Mouse (Mus musculus): ENCODE data around the gene Ppp3ca. TPM values are rescaled to one million over a fixed set of nuclear protein-coding genes. Genes with fewer than 3 reads are reported as not detected.

The Ppp3ca gene
- polyA plus RNA-seq, 1 experiment = 25.3 TPM

- 63% methylated on average over 2 of the region's 2 CpGs for WGBS
Measured at GRCm38 (mm10) chr3:136822431-136822830, 152.5 kb downstream of the Ppp3ca start.

GRCm38 (mm10) chr3:136828451-136828850, 158.5 kb downstream of the Ppp3ca start:
- 65% methylated on average over 2 of the region's 2 CpGs for WGBS
- H3K27ac ChIP-seq (ENCODE audit: insufficient read depth, low read depth, low read length) = no peak overlapping the region
- H3K4me3 ChIP-seq (ENCODE audit: low read depth, low read length) = no peak overlapping the region
- TF ChIP-seq POLR2A (IDR thresholded peaks at IDR 0.05; ENCODE audit: low read depth, low read length) = no peak
- no peak for TF ChIP-seq CTCF (IDR thresholded peaks at IDR 0.05; ENCODE audit: extremely low read depth, insufficient read length, insufficient replicate concordance, low read depth, low read length)
- no peaks in the 10 kb centered on the region for H3K27me3 ChIP-seq (ENCODE audit: control insufficient read depth, insufficient read depth, low read length)
- peaks cover 3% of the 10 kb centered on the region; the same call in 1 of the 2 replicates for H3K36me3 ChIP-seq (ENCODE audit: control insufficient read depth, insufficient read depth, low read length)
- H3K4me1 ChIP-seq (ENCODE audit: control insufficient read depth, insufficient read depth, insufficient read length, low read length) = no peaks in the 10 kb centered on the region

More at GRCm38 (mm10) chr3:136822431-136822830, 152.5 kb downstream of the Ppp3ca start:
- no peaks in the 10 kb centered on the region for H3K4me1 ChIP-seq (ENCODE audit: control insufficient read depth, insufficient read depth, insufficient read length, low read length)
- peaks cover 3% of the 10 kb centered on the region; the same call in 1 of the 2 replicates for H3K36me3 ChIP-seq (ENCODE audit: control insufficient read depth, insufficient read depth, low read length)
- TF ChIP-seq CTCF (IDR thresholded peaks at IDR 0.05; ENCODE audit: extremely low read depth, insufficient read length, insufficient replicate concordance, low read depth, low read length) (no peak), POLR2A (IDR thresholded peaks at IDR 0.05; ENCODE audit: low read depth, low read length) (no peak)
- no peaks in the 10 kb centered on the region for H3K27me3 ChIP-seq (ENCODE audit: control insufficient read depth, insufficient read depth, low read length)
- no peak overlapping the region for H3K27ac ChIP-seq (ENCODE audit: insufficient read depth, low read depth, low read length)
- H3K4me3 ChIP-seq (ENCODE audit: low read depth, low read length) = no peak overlapping the region

- TF ChIP-seq POLR2A (IDR thresholded peaks at IDR 0.05; ENCODE audit: low read depth, low read length) = no peak
- TF ChIP-seq CTCF (IDR thresholded peaks at IDR 0.05; ENCODE audit: extremely low read depth, insufficient read length, insufficient replicate concordance, low read depth, low read length) = no peak
- Histone ChIP-seq H3K4me3 (ENCODE audit: low read depth, low read length) (no peak overlapping the region), H3K27ac (ENCODE audit: insufficient read depth, low read depth, low read length) (no peak overlapping the region), H3K4me1 (ENCODE audit: control insufficient read depth, insufficient read depth, insufficient read length, low read length) (no peaks in the 10 kb centered on the region), H3K27me3 (ENCODE audit: control insufficient read depth, insufficient read depth, low read length) (no peaks in the 10 kb centered on the region), H3K36me3 (ENCODE audit: control insufficient read depth, insufficient read depth, low read length) (no peaks in the 10 kb centered on the region; the same call in 1 of the 2 replicates)
- 97% methylated on average over 5 of the region's 5 CpGs for WGBS
Measured at GRCm38 (mm10) chr3:136829109-136829508, 159.2 kb downstream of the Ppp3ca start.

GRCm38 (mm10) chr3:136830687-136831220, 160.8 kb downstream of the Ppp3ca start:
- Histone ChIP-seq H3K27ac (ENCODE audit: insufficient read depth, low read depth, low read length) (no peak overlapping the region), H3K4me1 (ENCODE audit: control insufficient read depth, insufficient read depth, insufficient read length, low read length) (peaks cover 1% of the 10 kb centered on the region; the same call in 1 of the 2 replicates), H3K4me3 (ENCODE audit: low read depth, low read length) (no peak overlapping the region), H3K27me3 (ENCODE audit: control insufficient read depth, insufficient read depth, low read length) (no peaks in the 10 kb centered on the region), H3K36me3 (ENCODE audit: control insufficient read depth, insufficient read depth, low read length) (no peaks in the 10 kb centered on the region; the same call in 1 of the 2 replicates)
- 87% methylated on average over 12 of the region's 12 CpGs for WGBS
- TF ChIP-seq CTCF (IDR thresholded peaks at IDR 0.05; ENCODE audit: extremely low read depth, insufficient read length, insufficient replicate concordance, low read depth, low read length) (no peak), POLR2A (IDR thresholded peaks at IDR 0.05; ENCODE audit: low read depth, low read length) (no peak)

GRCm38 (mm10) chr3:136833003-136833745, 163.2 kb downstream of the Ppp3ca start:
- no peaks in the 10 kb centered on the region for H3K36me3 ChIP-seq (ENCODE audit: control insufficient read depth, insufficient read depth, low read length)
- 83% methylated on average over 11 of the region's 11 CpGs for WGBS
- peaks cover 9% of the 10 kb centered on the region; the same call in 1 of the 2 replicates for H3K4me1 ChIP-seq (ENCODE audit: control insufficient read depth, insufficient read depth, insufficient read length, low read length)
- no peaks in the 10 kb centered on the region for H3K27me3 ChIP-seq (ENCODE audit: control insufficient read depth, insufficient read depth, low read length)
- TF ChIP-seq CTCF (IDR thresholded peaks at IDR 0.05; ENCODE audit: extremely low read depth, insufficient read length, insufficient replicate concordance, low read depth, low read length) (no peak), POLR2A (IDR thresholded peaks at IDR 0.05; ENCODE audit: low read depth, low read length) (no peak)
- no peak overlapping the region for H3K4me3 ChIP-seq (ENCODE audit: low read depth, low read length)
- no peak overlapping the region for H3K27ac ChIP-seq (ENCODE audit: insufficient read depth, low read depth, low read length)

- TF ChIP-seq POLR2A (IDR thresholded peaks at IDR 0.05; ENCODE audit: low read depth, low read length) (no peak), CTCF (IDR thresholded peaks at IDR 0.05; ENCODE audit: extremely low read depth, insufficient read length, insufficient replicate concordance, low read depth, low read length) (no peak)
- WGBS = 73% methylated on average over 5 of the region's 5 CpGs
- Histone ChIP-seq H3K27me3 (ENCODE audit: control insufficient read depth, insufficient read depth, low read length) (no peaks in the 10 kb centered on the region), H3K27ac (ENCODE audit: insufficient read depth, low read depth, low read length) (no peak overlapping the region), H3K4me3 (ENCODE audit: low read depth, low read length) (no peak overlapping the region), H3K4me1 (ENCODE audit: control insufficient read depth, insufficient read depth, insufficient read length, low read length) (peaks cover 9% of the 10 kb centered on the region; the same call in 1 of the 2 replicates), H3K36me3 (ENCODE audit: control insufficient read depth, insufficient read depth, low read length) (no peaks in the 10 kb centered on the region)
Measured at GRCm38 (mm10) chr3:136833893-136834292, 164.0 kb downstream of the Ppp3ca start.

- Histone ChIP-seq H3K27ac (ENCODE audit: insufficient read depth, low read depth, low read length) (no peak overlapping the region), H3K27me3 (ENCODE audit: control insufficient read depth, insufficient read depth, low read length) (no peaks in the 10 kb centered on the region), H3K36me3 (ENCODE audit: control insufficient read depth, insufficient read depth, low read length) (no peaks in the 10 kb centered on the region), H3K4me3 (ENCODE audit: low read depth, low read length) (no peak overlapping the region), H3K4me1 (ENCODE audit: control insufficient read depth, insufficient read depth, insufficient read length, low read length) (peaks cover 9% of the 10 kb centered on the region; the same call in 1 of the 2 replicates)
- WGBS = 70% methylated on average over 9 of the region's 9 CpGs
- no peak for TF ChIP-seq CTCF (IDR thresholded peaks at IDR 0.05; ENCODE audit: extremely low read depth, insufficient read length, insufficient replicate concordance, low read depth, low read length)
- TF ChIP-seq POLR2A (IDR thresholded peaks at IDR 0.05; ENCODE audit: low read depth, low read length) = no peak
Measured at GRCm38 (mm10) chr3:136835851-136836250, 165.9 kb downstream of the Ppp3ca start.

Data from small intestine, adult 2 months (tissue).